Mouse (Mus musculus): Measurements from ENCODE around the gene Cdh23. TPM values are rescaled to one million over a fixed set of nuclear protein-coding genes. Genes with fewer than 3 reads are reported as not detected.

The Cdh23 gene
- polyA plus RNA-seq, 1 experiment from 2014 or later = 0.57 TPM

DNA sequence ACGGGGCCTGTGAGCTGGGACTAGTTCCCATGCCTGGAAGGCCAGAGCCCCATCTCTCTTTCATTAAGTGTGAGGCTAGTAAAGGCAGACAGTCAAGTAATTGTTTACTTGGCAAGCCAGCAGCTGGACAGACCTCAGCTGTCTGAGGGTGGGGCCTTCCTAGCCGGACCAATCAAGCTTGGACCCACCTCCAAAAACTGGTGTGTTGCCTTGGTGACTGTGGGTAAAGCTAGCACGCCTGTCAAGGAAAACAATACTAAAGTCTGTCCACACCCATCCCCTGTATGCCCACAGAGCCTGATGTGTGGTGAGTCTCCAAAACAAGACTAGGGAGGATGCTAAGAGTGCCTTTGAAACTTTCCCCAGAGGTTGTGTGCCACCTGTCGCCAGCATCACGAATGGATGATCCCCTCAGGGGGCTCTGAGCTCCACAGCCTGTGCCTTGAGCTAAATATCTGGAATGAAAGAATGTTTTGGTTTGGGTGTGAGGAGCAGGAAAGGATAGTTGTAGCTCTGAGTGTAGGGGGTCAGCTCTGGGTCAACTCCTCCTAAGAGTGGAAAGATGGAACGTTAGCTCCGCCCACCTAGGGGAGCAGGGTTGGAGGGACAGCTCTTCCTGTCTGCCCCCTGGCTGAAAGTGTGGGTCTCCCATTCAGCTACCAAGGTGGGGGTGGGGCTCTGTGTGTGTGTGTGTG lies 344.4 kb downstream of the Cdh23 start:
- H3K4me3 ChIP-seq (ENCODE audit: low read length) = no peak overlapping the region
- 21% methylated on average over 7 of the region's 7 CpGs for WGBS
- H3K27me3 ChIP-seq (ENCODE audit: control insufficient read depth, insufficient read depth, low read length) = no peaks in the 10 kb centered on the region
- no peaks in the 10 kb centered on the region for H3K9me3 ChIP-seq (ENCODE audit: control insufficient read depth, low read length)
- H3K36me3 ChIP-seq (ENCODE audit: control insufficient read depth, insufficient read depth, low read length) = no peaks in the 10 kb centered on the region
- H3K27ac ChIP-seq (ENCODE audit: low read depth, low read length) = peak overlapping the region; percentile 59
- H3K9ac ChIP-seq (ENCODE audit: low read depth, low read length) = no peak overlapping the region
- peak; percentile 37 for ATAC-seq (ENCODE audit: low FRiP score, low TSS enrichment)
- H3K4me2 ChIP-seq (replicated peaks; ENCODE audit: low read depth, low read length) = no peak overlapping the region; the same call in 1 of the 2 replicates
- H3K4me1 ChIP-seq (ENCODE audit: control insufficient read depth, insufficient read depth, low read length) = peaks cover 23% of the 10 kb centered on the region

DNA sequence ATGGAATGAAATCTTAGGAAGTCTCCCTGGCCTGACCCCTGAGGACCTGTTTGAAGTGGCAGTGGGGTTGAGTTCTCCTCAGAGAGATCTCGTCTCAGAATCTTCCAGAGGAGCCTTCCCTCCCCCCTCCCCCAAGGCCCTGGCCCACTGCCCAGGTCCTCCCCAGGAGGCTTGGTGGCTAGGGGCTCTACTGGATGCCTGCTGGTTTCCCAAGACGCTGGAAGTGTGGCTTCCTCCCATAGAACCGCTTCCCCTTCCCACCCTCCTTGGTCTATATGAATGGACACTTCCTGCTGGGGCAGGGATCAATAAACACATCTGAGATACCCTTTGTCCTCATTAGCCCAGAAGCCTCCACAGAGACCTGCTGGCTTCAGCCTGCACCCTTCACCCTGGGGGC lies 345.0 kb downstream of the Cdh23 start:
- H3K4me3 ChIP-seq (ENCODE audit: low read length) = no peak overlapping the region
- no peaks in the 10 kb centered on the region for H3K9me3 ChIP-seq (ENCODE audit: control insufficient read depth, low read length)
- no peaks in the 10 kb centered on the region for H3K36me3 ChIP-seq (ENCODE audit: control insufficient read depth, insufficient read depth, low read length)
- no peak for ATAC-seq (ENCODE audit: low FRiP score, low TSS enrichment)
- H3K4me2 ChIP-seq (replicated peaks; ENCODE audit: low read depth, low read length) = no peak overlapping the region; the same call in 1 of the 2 replicates
- WGBS = 36% methylated on average over 2 of the region's 3 CpGs
- peaks cover 29% of the 10 kb centered on the region for H3K4me1 ChIP-seq (ENCODE audit: control insufficient read depth, insufficient read depth, low read length)
- no peak overlapping the region for H3K9ac ChIP-seq (ENCODE audit: low read depth, low read length)
- peak overlapping the region; percentile 59 for H3K27ac ChIP-seq (ENCODE audit: low read depth, low read length)
- H3K27me3 ChIP-seq (ENCODE audit: control insufficient read depth, insufficient read depth, low read length) = no peaks in the 10 kb centered on the region

DNA sequence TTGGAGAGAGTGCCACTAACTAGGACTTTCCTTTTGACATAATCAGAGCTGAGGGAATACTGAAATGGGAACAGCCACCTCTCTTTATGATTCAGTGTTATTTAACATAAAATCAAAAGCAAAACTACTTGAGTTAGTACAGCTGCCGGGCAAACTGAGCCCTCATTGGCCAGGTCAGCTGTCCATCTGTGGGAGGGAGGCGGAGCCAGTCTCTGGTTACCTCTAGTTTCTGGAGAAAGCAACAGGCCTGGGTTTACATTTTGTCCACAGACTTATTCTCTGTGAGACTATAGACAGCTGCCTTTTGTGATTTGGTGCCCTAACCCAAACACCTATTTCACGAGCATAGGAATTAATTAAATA lies 345.5 kb downstream of the Cdh23 start:
- Histone ChIP-seq H3K4me1 (ENCODE audit: control insufficient read depth, insufficient read depth, low read length) (peaks cover 30% of the 10 kb centered on the region), H3K27me3 (ENCODE audit: control insufficient read depth, insufficient read depth, low read length) (no peaks in the 10 kb centered on the region), H3K9me3 (ENCODE audit: control insufficient read depth, low read length) (no peaks in the 10 kb centered on the region), H3K4me2 (replicated peaks; ENCODE audit: low read depth, low read length) (peak overlapping the region; percentile 5; the same call in 1 of the 2 replicates), H3K9ac (ENCODE audit: low read depth, low read length) (no peak overlapping the region), H3K4me3 (ENCODE audit: low read length) (no peak overlapping the region), H3K36me3 (ENCODE audit: control insufficient read depth, insufficient read depth, low read length) (no peaks in the 10 kb centered on the region), H3K27ac (ENCODE audit: low read depth, low read length) (peak overlapping the region; percentile 59; the same call in 1 of the 2 replicates)
- 29% methylated on average over 3 of the region's 3 CpGs for WGBS
- ATAC-seq (ENCODE audit: low FRiP score, low TSS enrichment) = peak; percentile 47; the same call in 1 of the 2 replicates

- Histone ChIP-seq H3K4me3 (ENCODE audit: low read length) (no peak overlapping the region), H3K36me3 (ENCODE audit: control insufficient read depth, insufficient read depth, low read length) (no peaks in the 10 kb centered on the region), H3K27ac (ENCODE audit: low read depth, low read length) (no peak overlapping the region; the same call in 1 of the 2 replicates), H3K27me3 (ENCODE audit: control insufficient read depth, insufficient read depth, low read length) (no peaks in the 10 kb centered on the region), H3K4me1 (ENCODE audit: control insufficient read depth, insufficient read depth, low read length) (peaks cover 30% of the 10 kb centered on the region), H3K9me3 (ENCODE audit: control insufficient read depth, low read length) (no peaks in the 10 kb centered on the region), H3K9ac (ENCODE audit: low read depth, low read length) (no peak overlapping the region), H3K4me2 (replicated peaks; ENCODE audit: low read depth, low read length) (peak overlapping the region; percentile 5; the same call in 1 of the 2 replicates)
- ATAC-seq (ENCODE audit: low FRiP score, low TSS enrichment) = no peak
- WGBS = 39% methylated on average over 5 of the region's 5 CpGs
Measured at GRCm38 (mm10) chr10:60350077-60350804, 346.0 kb downstream of the Cdh23 start.

- H3K27me3 ChIP-seq (ENCODE audit: control insufficient read depth, insufficient read depth, low read length) = no peaks in the 10 kb centered on the region
- 91% methylated on average over 5 of the region's 5 CpGs for WGBS
- H3K27ac ChIP-seq (ENCODE audit: low read depth, low read length) = no peak overlapping the region
- no peaks in the 10 kb centered on the region for H3K36me3 ChIP-seq (ENCODE audit: control insufficient read depth, insufficient read depth, low read length)
- no peak overlapping the region for H3K9ac ChIP-seq (ENCODE audit: low read depth, low read length)
- H3K4me1 ChIP-seq (ENCODE audit: control insufficient read depth, insufficient read depth, low read length) = peaks cover 30% of the 10 kb centered on the region
- H3K9me3 ChIP-seq (ENCODE audit: control insufficient read depth, low read length) = no peaks in the 10 kb centered on the region
- H3K4me3 ChIP-seq (ENCODE audit: low read length) = no peak overlapping the region
- no peak for ATAC-seq (ENCODE audit: low FRiP score, low TSS enrichment)
- H3K4me2 ChIP-seq (replicated peaks; ENCODE audit: low read depth, low read length) = no peak overlapping the region
Measured at GRCm38 (mm10) chr10:60349644-60350043, 346.6 kb downstream of the Cdh23 start.

GRCm38 (mm10) chr10:60349056-60349455 lies 347.2 kb downstream of the Cdh23 start:
- H3K4me3 ChIP-seq (ENCODE audit: low read length) = no peak overlapping the region
- ATAC-seq (ENCODE audit: low FRiP score, low TSS enrichment) = no peak
- H3K36me3 ChIP-seq (ENCODE audit: control insufficient read depth, insufficient read depth, low read length) = no peaks in the 10 kb centered on the region
- peaks cover 30% of the 10 kb centered on the region for H3K4me1 ChIP-seq (ENCODE audit: control insufficient read depth, insufficient read depth, low read length)
- 51% methylated on average over 6 of the region's 6 CpGs for WGBS
- H3K9ac ChIP-seq (ENCODE audit: low read depth, low read length) = no peak overlapping the region
- H3K27me3 ChIP-seq (ENCODE audit: control insufficient read depth, insufficient read depth, low read length) = no peaks in the 10 kb centered on the region
- H3K9me3 ChIP-seq (ENCODE audit: control insufficient read depth, low read length) = no peaks in the 10 kb centered on the region
- H3K4me2 ChIP-seq (replicated peaks; ENCODE audit: low read depth, low read length) = no peak overlapping the region; the same call in 1 of the 2 replicates
- no peak overlapping the region; the same call in 1 of the 2 replicates for H3K27ac ChIP-seq (ENCODE audit: low read depth, low read length)

DNA sequence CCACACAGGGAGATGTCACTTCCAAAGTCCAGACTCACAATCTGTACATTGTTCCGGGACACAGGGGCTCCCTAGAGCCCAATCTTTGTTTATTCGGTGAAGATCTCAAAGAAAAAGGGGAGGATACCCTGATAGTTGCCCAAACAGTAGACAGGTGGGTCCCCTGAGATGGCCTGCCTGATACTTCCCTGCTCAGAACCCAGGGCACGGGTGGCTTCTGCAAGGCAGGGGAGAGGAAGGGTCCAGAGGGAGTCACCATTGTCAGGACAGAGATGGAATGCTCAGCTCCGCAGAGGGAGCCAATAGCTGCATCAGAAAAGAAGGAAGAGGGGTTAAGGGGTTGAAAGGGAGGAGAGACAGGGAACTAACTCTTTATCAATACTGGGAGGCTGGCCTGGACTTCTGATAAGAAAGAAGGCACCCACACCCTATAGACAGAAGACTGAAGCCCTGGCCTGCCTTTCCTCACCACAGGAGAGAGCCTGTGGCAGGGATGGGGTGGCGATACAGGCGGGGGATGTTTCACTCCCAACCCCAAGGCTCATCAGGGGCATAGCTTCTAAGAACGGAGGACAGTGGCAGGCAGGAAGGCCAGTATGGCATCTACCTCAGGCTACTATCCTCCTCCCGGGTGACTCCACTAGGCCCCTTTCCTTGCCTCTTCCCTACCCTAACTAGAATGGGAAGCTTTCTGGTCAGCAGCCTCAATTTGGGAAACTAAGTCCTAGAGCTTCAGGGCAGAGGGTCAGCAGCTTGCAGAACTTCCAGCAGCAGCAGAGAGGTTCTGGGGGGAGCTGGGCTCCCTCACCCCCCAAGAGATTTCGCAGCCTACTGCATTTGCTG lies 348.3 kb downstream of the Cdh23 start:
- Histone ChIP-seq H3K27me3 (ENCODE audit: control insufficient read depth, insufficient read depth, low read length) (no peaks in the 10 kb centered on the region), H3K4me3 (ENCODE audit: low read length) (peak overlapping the region; percentile 39; the same call in 1 of the 2 replicates), H3K9ac (ENCODE audit: low read depth, low read length) (0 out of 2 replicates have a peak overlapping the region, but pooled peaks have one; percentile 1), H3K4me2 (replicated peaks; ENCODE audit: low read depth, low read length) (peak overlapping the region; percentile 55), H3K4me1 (ENCODE audit: control insufficient read depth, insufficient read depth, low read length) (peaks cover 30% of the 10 kb centered on the region), H3K36me3 (ENCODE audit: control insufficient read depth, insufficient read depth, low read length) (no peaks in the 10 kb centered on the region), H3K9me3 (ENCODE audit: control insufficient read depth, low read length) (no peaks in the 10 kb centered on the region), H3K27ac (ENCODE audit: low read depth, low read length) (no peak overlapping the region; the same call in 1 of the 2 replicates)
- no peak for ATAC-seq (ENCODE audit: low FRiP score, low TSS enrichment)
- WGBS = 52% methylated on average over 9 of the region's 9 CpGs

- peak within 1 kb of the TSS; percentile 42; the same call in 1 of the 2 replicates for H3K27ac ChIP-seq (ENCODE audit: low read depth, low read length)
- no peaks in the 10 kb centered on the region for H3K36me3 ChIP-seq (ENCODE audit: control insufficient read depth, insufficient read depth, low read length)
- peak within 1 kb of the TSS; percentile 39 for H3K4me3 ChIP-seq (ENCODE audit: low read length)
- peak; percentile 54; the same call in 1 of the 2 replicates for ATAC-seq (ENCODE audit: low FRiP score, low TSS enrichment)
- under 1% methylated on average over 37 of the region's 37 CpGs for WGBS
- H3K9ac ChIP-seq (ENCODE audit: low read depth, low read length) = peak within 1 kb of the TSS; percentile 34; the same call in 1 of the 2 replicates
- no peaks in the 10 kb centered on the region for H3K9me3 ChIP-seq (ENCODE audit: control insufficient read depth, low read length)
- H3K27me3 ChIP-seq (ENCODE audit: control insufficient read depth, insufficient read depth, low read length) = no peaks in the 10 kb centered on the region
- peak within 1 kb of the TSS; percentile 55 for H3K4me2 ChIP-seq (replicated peaks; ENCODE audit: low read depth, low read length)
- peaks cover 25% of the 10 kb centered on the region for H3K4me1 ChIP-seq (ENCODE audit: control insufficient read depth, insufficient read depth, low read length)
Measured at GRCm38 (mm10) chr10:60346701-60347405, 349.4 kb downstream of the Cdh23 start, which contains the start of gene Vsir. TSS of gene Vsir (plus strand) at chr10:60346851.
